Mouse (Mus musculus) ZHBTc4 (cell line): ENCODE results near the gene Xpr1.

Experiments
- DNase-seq: peaks from one replicate; pipeline ENCODE4 v3.0.0-alpha.2; 2011; ENCODE audit warnings: low read depth, low spot score

The Xpr1 gene

DNA sequence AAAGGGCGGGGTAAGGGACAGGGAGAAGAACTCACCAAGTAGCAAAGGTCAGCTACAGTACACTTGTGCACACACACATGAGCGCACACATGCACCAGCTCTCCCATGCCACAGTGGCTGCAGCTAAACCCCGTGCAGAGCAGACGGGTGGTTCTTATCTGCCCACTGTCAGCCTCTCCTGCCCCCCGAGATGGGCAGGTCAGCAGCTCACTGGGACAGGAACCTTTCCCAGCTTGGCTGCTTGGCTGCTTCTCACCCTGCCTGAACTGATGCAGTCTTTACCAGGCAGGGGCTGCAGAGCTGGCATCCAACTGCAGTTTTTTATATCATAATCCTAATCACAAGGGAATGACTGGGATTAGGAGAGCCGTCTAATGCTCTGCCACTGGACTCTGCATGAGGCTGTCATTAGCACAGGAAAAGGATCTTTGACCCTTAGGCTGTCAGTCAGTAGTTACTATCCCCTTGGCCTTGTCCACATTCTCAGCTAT, 164.5 kb downstream of the Xpr1 start:
- DNase-seq, result no peak

DNA sequence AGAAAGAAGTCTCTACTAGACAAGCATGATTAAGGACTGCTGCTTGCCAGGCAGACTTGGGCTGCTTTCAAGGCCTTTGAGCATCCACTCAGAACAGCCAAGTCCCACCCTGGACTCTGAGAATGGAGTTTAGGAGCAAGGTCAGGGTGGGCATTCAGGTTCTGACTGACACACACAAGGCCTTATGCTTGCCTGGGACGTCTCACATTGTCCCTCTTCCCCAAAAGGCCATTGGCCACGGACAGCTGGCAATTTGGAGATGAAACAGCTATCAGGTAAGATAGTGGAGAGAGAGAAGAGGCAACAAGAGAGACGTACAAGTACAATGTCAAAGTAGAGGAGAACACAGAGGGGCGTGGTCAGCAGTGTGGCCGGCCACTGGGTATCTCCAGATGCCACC, 165.6 kb downstream of the Xpr1 start:
- DNase-seq, result no peak

DNA sequence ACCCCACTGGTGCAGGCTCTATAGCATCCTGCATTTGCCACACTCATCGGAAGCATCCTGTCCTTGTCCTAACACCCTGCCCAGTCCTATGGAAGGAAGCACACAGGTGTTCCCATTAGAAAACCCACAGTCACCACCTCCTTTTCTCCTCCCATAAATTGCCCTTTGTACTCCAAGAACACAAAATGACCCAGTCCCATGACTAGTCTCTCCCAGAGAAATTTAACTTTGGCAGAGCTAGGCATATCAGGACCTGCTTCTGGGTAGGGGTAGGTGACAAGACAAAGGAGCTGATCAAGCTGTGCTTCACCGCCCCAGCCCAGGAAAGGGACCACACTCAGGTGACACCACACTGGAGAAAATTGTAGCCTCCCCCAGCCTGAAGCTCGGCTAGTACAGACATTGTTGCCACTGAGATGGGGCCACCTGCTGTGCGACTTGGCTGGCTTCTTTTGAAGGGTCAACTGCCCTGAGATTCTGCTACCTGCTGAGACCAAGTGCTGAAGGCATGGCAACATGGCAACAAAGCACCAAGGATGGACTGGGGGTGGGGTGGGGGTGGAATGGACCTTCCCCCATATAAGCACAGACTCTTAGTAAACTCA, 166.6 kb downstream of the Xpr1 start:
- DNase-seq, result peak; percentile 88

DNA sequence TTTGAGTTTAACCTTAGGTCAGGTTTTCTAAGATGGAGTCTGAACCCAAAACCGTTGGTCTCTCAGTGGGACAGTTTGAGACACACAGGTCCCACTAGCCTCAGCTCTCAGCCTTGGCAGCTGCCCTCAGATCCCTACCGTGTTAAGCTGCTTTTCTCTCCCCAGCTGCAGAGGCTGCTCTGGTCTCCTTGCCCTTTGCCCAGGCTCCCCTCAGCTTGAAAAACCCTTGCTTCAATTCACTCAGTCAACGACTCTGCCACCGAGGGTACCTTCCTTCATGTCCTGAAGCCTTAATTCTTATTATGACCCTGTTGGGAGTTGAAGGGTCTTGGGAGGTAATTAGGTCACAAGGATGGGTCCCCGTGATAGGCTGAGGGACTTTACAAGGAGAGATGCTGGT, 167.3 kb downstream of the Xpr1 start:
- DNase-seq, result no peak

DNA sequence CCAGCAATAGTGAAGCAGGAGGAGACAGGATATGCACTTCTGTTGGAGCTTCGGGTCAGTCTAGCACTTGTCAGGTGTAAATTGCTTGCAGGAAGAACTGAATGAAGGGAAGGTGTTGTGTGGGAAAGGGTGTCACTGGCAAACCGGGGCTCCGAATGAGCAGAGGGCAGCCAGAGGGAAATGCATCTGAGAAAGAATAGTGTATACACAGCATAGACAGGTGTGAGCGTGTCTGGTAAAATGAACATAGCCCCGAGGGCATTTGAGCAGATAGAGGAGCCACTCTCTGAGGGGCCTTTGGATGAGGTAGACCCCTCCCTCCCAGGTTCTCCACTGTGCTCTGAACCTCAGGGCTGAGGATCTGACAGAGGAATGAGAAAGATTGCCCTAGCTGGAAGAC, 169.2 kb downstream of the Xpr1 start:
- DNase-seq, result peak; percentile 45

DNA sequence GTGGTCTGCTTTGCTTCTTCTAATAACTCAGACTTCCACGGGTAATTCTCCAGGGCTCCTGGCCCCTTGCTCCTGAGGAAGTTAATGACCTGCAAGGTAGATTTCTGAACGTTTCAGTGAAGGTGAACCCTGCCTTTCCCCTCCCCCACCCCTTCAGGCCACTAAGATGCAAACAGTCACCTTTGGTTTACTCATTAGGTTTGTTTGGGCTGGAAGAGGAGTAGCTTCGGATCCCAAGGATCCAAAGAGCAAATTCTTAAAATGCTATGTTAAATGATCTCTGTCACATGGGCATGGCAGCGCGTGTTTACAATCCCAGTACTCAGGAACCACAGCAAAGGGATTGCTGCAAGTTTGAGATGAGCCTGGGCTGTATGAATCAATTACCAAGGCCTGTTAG, 169.8 kb downstream of the Xpr1 start:
- DNase-seq, result no peak

DNA sequence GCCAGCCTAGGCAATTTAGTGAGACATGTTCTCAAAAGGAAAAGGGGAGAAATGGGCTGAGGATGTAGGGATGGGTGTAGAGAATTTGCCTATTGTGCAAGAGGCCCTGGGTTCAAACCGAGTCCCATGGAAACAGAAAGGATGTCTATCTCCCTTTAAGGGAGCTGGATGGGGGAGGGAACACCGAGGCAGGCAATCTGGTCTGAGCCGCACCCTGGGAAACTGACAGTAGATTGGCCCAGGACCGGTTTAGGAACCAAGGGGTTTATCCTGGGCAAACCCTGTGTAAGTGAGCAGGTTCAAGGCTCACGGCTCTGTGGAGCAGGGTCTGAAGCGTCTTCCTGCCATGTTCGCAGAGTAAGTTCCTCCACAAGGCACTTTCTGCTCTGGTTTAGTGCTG, 171.7 kb downstream of the Xpr1 start:
- DNase-seq, result peak; percentile 33

DNA sequence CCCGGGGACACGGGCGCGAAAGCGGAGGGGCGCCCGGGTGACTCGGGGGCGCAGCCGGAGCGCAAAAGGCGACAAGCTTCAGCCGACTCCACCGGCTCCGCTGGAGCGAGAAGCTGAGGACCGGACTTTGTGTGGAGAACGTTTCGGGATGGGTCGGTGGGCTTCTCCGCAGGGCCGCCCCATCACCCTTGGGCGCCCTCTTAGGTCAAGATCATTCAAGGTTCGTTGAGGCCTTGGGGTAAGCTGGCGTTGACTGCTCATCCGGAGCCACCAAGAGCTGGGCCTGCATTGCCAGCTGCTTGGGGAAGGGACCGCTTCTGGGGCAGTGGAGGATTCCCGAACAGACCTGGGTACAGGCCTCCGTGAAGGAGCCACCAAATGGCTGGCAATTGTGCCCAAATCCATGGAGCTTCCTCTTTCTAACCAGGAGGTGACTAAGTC, 172.4 kb downstream of the Xpr1 start:
- DNase-seq, result peak; percentile 56

DNA sequence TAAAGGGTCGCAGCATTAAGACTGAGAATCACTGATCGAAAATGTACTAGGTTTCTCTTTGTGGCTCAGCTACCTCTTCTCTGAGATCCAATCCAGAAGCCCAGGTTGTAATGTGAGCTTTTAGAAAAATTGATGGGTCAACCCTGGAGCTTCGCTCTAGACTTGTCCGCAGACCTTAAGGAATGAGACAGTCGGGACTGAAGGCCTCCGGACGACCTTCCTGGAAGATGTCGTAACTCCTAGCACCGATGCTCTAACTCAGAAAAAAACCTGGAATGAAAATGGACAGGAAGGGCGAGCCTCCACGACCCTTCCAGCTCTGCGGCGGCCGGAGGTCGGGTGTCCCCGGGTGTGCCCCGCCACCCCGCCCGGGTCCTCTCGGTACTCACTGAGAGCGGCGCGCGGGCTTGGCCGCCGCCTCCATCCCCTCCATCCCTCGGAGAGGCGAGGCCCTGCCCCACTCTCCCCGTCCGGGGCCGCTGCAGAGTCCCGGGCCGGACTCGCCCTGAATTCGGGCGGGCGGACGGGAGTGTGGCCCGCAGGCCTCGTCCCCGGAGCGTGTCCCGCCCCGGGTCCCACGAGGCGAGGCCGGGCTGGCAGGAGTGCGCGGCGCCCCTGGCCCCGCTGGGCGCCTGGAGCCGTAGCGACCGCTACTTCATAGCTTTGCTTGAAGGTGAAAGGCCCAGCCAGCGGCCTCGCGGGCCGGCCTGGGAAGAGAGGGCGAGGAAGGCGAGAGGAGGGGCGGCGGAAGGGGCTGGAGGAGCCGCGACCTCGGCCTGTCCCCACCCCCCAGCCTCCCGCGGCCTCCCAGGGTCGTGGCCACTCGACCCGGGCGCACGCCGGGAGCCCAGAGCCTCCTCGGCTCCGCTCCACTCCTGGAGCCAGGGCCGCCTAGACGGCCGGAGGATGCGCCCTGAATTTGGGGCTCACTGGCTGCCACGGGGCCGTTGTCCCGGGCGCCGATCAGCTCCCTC, 173.1 kb downstream of the Xpr1 start, which contains the start of gene BC034090:
Gene BC034090, minus strand, starts transcription at position 648 of the 974 bp plus-strand sequence.
- peak; percentile 57 for DNase-seq

DNA sequence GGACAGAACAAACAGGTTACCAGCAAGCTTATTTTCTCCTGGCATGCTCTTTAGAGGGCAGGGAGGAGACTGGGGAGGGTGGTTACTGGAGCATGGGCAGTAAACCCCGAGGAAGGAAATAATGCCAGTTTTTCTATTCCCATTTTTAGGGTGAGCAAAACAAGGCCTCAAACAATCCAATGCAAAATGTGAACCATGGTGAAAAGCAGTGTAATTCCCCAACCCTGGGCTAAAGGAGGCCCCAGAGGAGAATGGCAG, 174.8 kb downstream of the Xpr1 start:
- no peak for DNase-seq

DNA sequence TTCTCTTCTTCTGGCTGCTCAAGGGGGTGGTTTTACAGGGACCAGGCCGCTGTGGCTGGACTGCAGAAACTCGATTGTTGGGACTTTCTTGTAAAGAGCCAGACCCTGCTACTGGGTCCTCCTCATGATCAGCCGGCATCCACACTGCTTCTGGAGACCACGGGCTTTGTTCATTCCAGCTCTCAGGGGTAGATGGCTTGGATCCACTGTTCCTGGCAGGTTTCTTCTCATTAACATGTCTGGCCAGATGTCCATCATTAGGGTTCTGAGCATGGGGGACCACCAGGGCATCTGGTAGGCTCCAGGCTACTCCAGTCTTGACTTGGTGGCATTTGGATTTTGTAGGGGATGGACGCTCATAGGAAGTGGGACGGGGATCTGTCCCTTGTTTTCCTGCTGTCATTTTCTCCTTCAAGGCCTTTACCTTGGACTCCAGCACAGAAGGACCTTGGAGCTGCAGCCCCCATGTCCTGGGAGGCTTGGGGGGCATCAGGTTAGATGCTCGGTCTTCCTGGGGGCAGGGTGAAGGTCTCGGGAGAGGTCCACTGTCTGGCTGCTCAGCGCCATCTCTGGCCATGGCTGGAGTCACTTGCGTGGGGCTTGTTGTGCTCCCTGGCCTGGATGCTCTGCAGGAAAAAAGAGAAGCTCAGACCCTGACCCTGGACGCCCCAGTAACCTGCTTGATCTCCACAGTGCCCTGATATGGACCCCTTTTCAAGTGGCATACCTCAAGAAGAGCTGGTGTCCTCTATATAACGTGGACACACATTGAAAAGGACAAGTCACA, 175.3 kb downstream of the Xpr1 start:
- no peak for DNase-seq

DNA sequence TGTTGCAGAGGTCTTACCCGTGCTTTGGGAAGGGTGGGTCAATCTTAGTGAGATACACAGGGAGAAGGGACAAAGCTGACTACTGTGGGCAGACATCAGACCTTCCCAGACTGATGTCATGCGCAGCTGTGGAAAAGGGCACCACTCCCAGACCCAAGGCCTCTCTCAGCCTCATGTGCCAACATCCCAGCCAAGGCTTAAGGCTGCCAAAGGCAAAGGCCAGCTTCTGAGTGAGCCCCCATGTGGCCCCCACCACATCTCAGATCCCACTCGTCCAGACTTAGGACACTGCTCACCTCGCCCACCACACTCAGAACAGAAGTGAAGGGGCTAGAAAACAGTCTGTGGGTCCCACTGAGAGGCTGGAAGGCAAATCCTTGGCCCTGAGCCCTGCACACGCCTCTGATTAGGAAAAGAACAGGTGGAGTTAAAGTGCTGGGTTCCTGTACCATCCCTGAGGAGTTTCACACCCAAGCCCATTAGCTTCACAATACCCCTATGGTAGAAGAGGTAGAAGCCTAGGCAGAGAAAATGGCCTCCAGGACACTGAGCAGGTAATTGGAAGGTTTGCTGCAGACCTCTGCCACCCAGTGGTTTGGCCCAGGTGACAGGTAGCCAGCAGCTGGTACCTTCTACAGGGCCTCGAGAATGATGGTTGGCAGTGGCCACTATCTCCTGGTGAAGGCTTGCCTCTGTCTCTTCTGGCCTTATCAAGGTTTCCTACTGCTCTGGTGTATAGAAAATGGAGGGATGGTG, 177.1 kb downstream of the Xpr1 start:
- DNase-seq, result no peak

DNA sequence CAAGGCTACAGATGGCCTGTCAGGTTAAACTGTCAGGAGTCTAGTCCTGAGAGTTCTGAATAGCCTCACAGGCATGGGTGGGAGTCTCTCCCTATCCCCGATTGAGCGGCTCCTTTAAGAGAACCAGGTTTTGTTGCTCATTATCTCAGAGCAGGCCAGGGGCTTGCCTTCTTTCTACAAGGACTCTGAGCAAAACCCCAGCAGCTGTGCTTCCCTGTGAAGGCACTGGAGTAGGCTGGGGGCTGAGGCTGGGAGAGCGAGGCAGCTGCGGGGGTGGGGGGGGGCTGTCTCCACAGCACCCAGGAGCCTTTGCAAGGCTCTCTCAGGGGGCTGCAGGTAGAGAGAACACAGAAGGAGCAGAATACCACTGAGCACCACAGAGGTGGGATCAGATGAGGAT, 178.0 kb downstream of the Xpr1 start:
- no peak for DNase-seq

DNA sequence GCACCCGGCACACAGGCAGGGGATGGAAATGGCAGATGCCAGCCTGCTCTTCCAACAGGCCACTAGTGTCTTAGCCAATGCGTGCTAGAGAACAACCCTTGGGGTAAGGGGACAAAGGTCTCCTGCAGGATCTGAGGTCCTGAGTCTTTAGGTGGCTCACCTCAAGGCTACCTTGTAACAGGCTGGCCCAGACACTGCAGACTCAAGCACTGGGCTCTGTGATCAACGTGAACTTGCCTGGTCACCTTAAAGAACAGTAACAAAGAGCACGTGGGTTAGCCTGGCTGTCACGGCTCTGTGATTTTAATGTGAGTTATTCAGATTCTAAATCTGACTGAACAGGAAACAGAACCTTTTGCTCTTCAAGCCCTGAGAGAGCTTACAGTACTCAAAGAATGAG, 179.1 kb downstream of the Xpr1 start:
- no peak for DNase-seq

DNA sequence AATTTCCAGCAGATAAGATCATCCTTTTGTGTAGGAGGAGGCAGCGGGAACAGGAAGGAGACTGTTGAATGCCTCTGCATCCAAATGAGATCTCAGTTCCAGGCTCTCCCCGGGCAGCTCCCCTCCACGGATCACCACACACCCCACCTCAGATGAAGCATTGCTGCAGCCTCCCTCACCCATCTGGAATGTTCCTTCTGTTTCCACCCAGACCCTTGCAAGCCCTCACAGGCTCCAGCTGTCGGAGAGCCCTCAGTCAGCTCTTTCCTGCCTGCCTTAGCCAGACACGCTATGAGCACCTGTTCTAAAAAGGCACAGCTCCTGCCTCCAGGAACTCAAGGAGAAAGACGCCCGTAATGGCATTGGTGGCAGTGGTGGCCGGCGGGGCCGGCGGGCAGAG, 179.8 kb downstream of the Xpr1 start:
- DNase-seq, result no peak

DNA sequence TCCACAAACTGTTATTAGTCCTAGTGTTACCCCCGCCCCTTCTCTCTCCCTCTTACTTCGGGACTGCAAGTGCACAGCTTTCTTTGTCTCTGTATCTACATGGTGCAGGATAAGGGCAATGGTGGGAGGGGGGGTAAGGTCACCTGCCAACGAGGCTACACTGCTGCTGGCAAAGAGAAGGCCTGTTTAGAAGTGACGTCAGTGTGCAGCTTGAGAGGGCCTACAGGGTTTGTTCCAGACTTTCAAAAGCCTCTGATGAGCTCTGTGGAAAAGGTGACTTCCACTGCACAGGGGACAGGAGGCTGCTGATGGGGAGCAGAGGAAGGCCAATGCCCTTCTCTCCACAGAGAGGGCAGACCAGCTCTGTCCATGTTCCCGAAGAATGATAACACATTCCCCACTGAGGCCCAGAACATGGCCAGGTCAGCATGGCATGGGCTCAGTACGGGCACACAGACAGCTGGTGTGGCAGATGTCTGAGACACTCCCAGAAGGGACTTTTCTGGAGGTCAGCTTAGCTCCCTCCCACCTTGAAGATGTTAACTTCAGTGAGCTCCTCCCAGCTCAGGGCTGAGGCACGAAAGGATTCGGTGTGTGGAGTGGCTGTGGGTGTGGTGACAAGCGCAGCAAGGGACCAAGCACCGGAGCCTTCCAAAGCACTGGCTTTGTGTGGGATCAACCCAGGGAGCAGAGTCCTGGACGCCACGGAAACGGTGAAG, 180.8 kb downstream of the Xpr1 start:
- peak; percentile 77 for DNase-seq

DNA sequence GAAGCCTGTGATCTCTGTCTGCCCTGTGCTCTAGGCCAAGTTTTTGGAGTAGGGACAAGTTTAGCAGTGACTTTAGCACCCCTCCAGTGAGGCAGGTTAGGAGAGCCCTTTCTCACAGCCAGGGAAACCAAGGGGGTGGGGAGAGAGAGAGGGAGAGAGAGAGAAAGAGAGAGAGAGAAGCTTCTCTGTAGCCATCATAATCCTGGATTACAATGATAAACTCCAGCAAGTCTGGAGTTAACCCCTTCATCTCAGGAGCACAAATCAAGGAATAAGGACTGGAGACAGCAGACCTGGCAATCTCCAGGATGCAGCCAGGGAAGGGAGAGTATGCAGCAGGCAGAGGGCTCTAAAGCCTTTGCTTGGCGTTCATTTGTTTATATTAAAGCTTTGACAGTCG, 181.6 kb downstream of the Xpr1 start:
- DNase-seq, result no peak

DNA sequence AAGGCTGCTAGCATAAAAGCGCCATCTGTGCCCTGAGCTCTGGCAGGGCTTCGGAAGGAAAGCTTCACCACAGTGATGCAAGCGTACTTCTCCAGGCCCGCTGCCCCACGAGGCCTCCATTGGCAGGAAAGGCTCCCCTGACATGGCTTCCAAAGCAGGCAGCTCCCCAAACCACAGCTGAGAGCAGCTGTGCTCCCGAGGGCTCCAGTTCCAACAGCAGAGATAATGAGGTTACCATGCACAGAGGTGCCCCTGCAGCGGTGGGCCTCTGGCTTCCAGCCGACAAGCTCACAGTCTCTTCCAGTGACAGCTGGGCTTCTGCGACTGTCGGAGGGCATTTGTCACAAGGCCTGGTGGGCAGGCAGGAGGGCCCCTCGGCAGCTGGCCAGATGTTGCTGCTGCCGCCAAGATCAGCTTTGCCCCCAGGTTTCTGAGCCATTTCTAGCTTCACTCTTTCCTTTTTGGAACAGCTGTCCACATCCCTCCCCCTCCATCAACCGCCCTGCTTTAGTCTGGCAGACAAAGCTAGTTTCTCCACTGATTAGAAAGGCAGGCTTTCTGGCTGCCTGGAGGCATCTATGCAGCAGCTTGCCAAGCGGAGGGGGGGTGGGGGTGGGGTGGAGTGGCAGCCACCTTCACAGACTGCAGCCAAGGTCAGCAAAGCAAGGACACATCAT, 183.1 kb downstream of the Xpr1 start:
- DNase-seq, result peak; percentile 34

DNA sequence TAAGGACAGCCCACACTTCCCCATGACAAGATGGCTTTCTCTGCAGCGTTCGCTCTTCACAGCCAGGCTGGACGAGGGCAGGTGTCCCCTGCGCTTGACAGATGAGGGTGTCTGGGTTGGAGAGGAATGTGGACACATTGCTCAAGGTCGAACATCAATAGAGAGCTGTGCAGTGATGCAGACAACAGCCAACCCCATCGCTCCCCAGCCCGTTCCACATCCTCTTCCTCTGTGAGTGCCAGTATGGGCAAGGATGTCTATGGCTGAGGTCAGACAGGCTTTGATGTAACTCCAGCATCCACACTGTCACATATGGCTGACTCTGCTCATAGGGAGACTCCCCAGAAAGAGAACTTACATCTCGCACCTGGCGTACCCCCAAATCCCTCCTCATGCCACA, 183.8 kb downstream of the Xpr1 start:
- DNase-seq, result no peak

DNA sequence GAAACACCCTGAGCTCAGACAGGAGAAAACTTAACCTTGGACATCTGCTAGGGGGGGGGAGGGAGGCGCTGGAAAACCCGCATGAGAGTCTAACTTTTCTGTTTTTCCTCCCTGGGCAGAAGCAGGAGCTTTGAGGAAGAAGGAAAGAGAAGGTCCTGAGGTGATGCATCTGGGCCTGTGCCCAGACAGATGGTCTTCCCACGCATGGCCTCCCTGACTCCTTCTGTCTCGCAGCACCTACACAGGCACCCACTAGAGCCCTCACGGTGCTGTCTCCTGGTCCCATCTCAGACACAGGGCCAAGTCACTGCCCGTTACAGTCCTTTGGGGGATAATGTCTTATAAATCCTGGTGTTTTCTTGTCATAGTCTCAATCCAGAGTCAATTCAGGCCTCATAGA, 184.4 kb downstream of the Xpr1 start:
- no peak for DNase-seq
